Mouse (Mus musculus) macrophage (primary cell): ENCODE data around the gene Adig. TPM values are rescaled to one million over a fixed set of nuclear protein-coding genes. Genes with fewer than 3 reads are reported as not detected.

Experiments
- H3K27ac ChIP-seq: fragments of 350-480 bp; formaldehyde crosslinking; 2 replicates; pipeline ENCODE4 v1.9.0; 2021
- H3K36me3 ChIP-seq: fragments of 350-480 bp; formaldehyde crosslinking; 2 replicates; pipeline ENCODE4 v1.9.0; 2021; ENCODE audit errors: inconsistent target
- H3K4me3 ChIP-seq: fragments of 350-480 bp; formaldehyde crosslinking; 2 replicates; pipeline ENCODE4 v1.9.0; 2021; ENCODE audit errors: inconsistent target
- H3K79me2 ChIP-seq: fragments of 350-480 bp; formaldehyde crosslinking; 2 replicates; pipeline ENCODE4 v1.9.0; 2021; ENCODE audit errors: inconsistent target
- WGBS: methylation state at CpG from one replicate; pipeline ENCODE4 v1.1.7; 2026; ENCODE audit warnings: inconsistent platforms; ENCODE audit not compliant: missing documents; 5-methylcytosine and 5-hydroxymethylcytosine counted together
- polyA plus RNA-seq: library from polyadenylated mRNA; stranded (reverse); fragments of 250-400 nt; gene quantifications from 3 replicates; pipeline ENCODE4 v1.2.4, GENCODE M21; 2018; ENCODE audit warnings: inconsistent platforms
- total RNA-seq, 78 experiments: library from RNA; depleted of rRNA; stranded (reverse); fragments of 250-400 nt; gene quantifications; 1 replicate in 9 of 78; 2 replicates in 24 of 78; 3 replicates in 43 of 78; 4 replicates in 2 of 78; pipeline ENCODE4 v1.2.4; 2018; ENCODE audit warnings: inconsistent platforms in 56 of 78

The Adig gene
- 1 to 10 TPM in 2 of 26 experiments, not detected in 24; 2.8 to 3.2 TPM for total RNA-seq (2018; cell fraction: chromatin; rRNA removed)
- not detected for total RNA-seq (2018; cell fraction: cytosol; rRNA removed)
- 1 to 10 TPM in 1 of 26 experiments, not detected in 25; 2.5 TPM for total RNA-seq (2018; cell fraction: nucleus; rRNA removed)
- polyA plus RNA-seq = not detected in 3 replicates

DNA sequence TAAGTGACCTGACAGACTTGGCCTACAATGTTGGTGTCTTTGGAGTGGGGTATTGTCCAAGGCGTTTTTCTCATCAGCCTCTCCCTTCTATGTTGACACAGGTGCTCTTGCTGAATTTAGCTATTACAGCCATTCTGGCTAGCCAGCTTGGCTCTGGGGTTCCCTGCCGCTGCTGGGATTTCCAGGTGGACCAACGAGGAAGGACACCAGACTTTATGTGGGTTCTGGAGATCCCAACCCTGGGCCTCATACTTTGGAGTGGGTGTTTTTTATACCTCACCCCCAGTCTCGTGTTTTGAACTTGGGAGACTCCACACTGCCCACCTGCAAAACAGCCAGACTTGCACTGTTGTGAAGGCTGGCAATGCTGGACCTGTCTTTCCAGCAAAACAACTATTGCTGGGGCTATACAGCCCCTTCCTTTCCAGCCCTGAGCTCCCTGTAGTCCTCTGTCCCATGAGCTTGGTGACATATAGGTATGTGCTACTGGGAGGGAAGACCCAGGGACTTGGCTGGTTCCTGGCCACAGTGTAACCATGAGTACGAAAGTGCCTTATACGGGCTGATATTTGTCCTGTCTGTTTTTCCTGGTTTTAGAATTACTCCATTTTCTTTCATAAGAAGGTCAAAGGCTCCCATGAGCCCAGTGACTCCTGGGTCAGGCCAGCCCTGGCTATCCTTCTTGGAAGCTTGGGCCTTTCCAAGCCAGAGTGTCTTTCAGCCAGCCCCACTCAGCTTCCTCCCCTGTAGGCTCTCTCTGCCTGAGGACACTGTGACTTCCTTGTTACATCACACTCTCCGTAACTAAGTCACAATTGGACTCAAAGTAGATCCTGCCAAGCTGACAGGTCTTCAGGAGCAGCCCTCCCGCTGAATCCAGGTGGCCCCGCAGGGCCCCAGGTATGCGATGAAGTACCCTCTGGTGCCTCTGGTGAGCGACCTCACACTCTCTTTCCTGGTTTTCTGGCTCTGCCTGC is at the start of gene Adig:
TSS of gene Adig (plus strand) at position 777 of the 977 bp plus-strand sequence.
- H3K27ac ChIP-seq = no peak within 1 kb of the TSS
- no peaks in the 10 kb centered on the region for H3K79me2 ChIP-seq
- peaks cover 16% of the 10 kb centered on the region for H3K36me3 ChIP-seq
- H3K4me3 ChIP-seq = no peak within 1 kb of the TSS
- WGBS = 80% methylated on average over 11 of the region's 11 CpGs

GRCm38 (mm10) chr2:158456451-158456850 is 46.0 kb upstream of the Adig start:
- 96% methylated on average over 4 of the region's 4 CpGs for WGBS

DNA sequence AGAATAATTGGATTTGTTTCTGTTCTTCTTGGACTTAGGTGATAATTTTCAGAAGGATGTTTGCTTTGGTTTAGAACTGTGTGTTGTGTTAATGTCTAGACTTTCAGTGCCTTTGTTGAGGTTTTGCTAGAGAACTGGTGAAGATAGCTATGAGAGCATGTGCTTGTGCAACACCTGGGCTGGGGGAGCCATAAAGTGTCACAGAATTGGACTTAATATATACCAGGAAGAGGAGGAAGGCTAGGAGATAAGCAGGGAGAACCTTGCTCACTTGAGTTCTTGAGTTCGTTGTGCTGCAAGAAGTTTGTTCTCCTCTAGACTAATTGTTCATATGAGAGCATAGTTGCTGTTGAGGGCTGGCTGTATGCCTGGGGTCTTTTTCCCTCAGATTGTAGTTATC is 44.8 kb upstream of the Adig start:
- H3K4me3 ChIP-seq = no peak overlapping the region
- no peaks in the 10 kb centered on the region for H3K79me2 ChIP-seq
- H3K27ac ChIP-seq = no peak overlapping the region
- WGBS = 100% methylated on average over 1 of the region's 1 CpGs
- H3K36me3 ChIP-seq = peaks cover 65% of the 10 kb centered on the region

More at GRCm38 (mm10) chr2:158456451-158456850, 46.0 kb upstream of the Adig start:
- Histone ChIP-seq H3K4me3 (no peak overlapping the region), H3K36me3 (peaks cover 63% of the 10 kb centered on the region), H3K27ac (no peak overlapping the region), H3K79me2 (no peaks in the 10 kb centered on the region)

- 6% methylated on average over 1 of the region's 1 CpGs for WGBS
- H3K36me3 ChIP-seq = peaks cover 72% of the 10 kb centered on the region
- H3K4me3 ChIP-seq = no peak overlapping the region
- no peak overlapping the region for H3K27ac ChIP-seq
- H3K79me2 ChIP-seq = no peaks in the 10 kb centered on the region
Observed at GRCm38 (mm10) chr2:158462450-158462849, 40.0 kb upstream of the Adig start.

- WGBS = 81% methylated on average over 1 of the region's 1 CpGs
- Histone ChIP-seq H3K79me2 (no peaks in the 10 kb centered on the region), H3K27ac (no peak overlapping the region), H3K36me3 (peaks cover 41% of the 10 kb centered on the region), H3K4me3 (no peak overlapping the region)
Observed at GRCm38 (mm10) chr2:158474159-158474558, 28.3 kb upstream of the Adig start.

- H3K4me3 ChIP-seq = no peak overlapping the region
- no peaks in the 10 kb centered on the region for H3K79me2 ChIP-seq
- no peak overlapping the region for H3K27ac ChIP-seq
- WGBS = 55% methylated on average over 3 of the region's 3 CpGs
- peaks cover 57% of the 10 kb centered on the region for H3K36me3 ChIP-seq
Observed at GRCm38 (mm10) chr2:158477640-158478039, 24.8 kb upstream of the Adig start.

GRCm38 (mm10) chr2:158498457-158498856 is 4.0 kb upstream of the Adig start:
- Histone ChIP-seq H3K79me2 (no peaks in the 10 kb centered on the region), H3K36me3 (peaks cover 40% of the 10 kb centered on the region), H3K27ac (no peak overlapping the region), H3K4me3 (no peak overlapping the region)
- 95% methylated on average over 5 of the region's 5 CpGs for WGBS

GRCm38 (mm10) chr2:158503226-158503625 is 814 bp downstream of the Adig start:
- Histone ChIP-seq H3K27ac (no peak overlapping the region), H3K79me2 (no peaks in the 10 kb centered on the region), H3K36me3 (peaks cover 14% of the 10 kb centered on the region), H3K4me3 (no peak overlapping the region)
- WGBS = 89% methylated on average over 7 of the region's 7 CpGs

- peaks cover 10% of the 10 kb centered on the region for H3K36me3 ChIP-seq
- 85% methylated on average over 4 of the region's 4 CpGs for WGBS
Observed at GRCm38 (mm10) chr2:158503671-158504070, 1.3 kb downstream of the Adig start.

GRCm38 (mm10) chr2:158506475-158506874 is 4.1 kb downstream of the Adig start:
- Histone ChIP-seq H3K79me2 (no peaks in the 10 kb centered on the region), H3K36me3 (no peaks in the 10 kb centered on the region), H3K27ac (no peak overlapping the region), H3K4me3 (no peak overlapping the region)
- WGBS = 77% methylated on average over 5 of the region's 5 CpGs

More at GRCm38 (mm10) chr2:158503671-158504070, 1.3 kb downstream of the Adig start:
- H3K79me2 ChIP-seq = no peaks in the 10 kb centered on the region
- H3K27ac ChIP-seq = no peak overlapping the region
- no peak overlapping the region for H3K4me3 ChIP-seq

GRCm38 (mm10) chr2:158507046-158507445 is 4.6 kb downstream of the Adig start:
- Histone ChIP-seq H3K79me2 (no peaks in the 10 kb centered on the region), H3K27ac (no peak overlapping the region), H3K4me3 (no peak overlapping the region), H3K36me3 (no peaks in the 10 kb centered on the region)
- WGBS = 93% methylated on average over 10 of the region's 10 CpGs

- no peaks in the 10 kb centered on the region for H3K79me2 ChIP-seq
- no peaks in the 10 kb centered on the region for H3K36me3 ChIP-seq
- 68% methylated on average over 6 of the region's 6 CpGs for WGBS
- H3K27ac ChIP-seq = no peak overlapping the region
- no peak overlapping the region for H3K4me3 ChIP-seq
Observed at GRCm38 (mm10) chr2:158510665-158511064, 8.3 kb downstream of the Adig start.

GRCm38 (mm10) chr2:158512528-158512927 is 10.1 kb downstream of the Adig start, which contains the start of gene Arhgap40:
Gene Arhgap40 (plus strand): TSS chr2:158512796.
- H3K36me3 ChIP-seq = no peaks in the 10 kb centered on the region
- H3K4me3 ChIP-seq = no peak within 1 kb of the TSS
- H3K27ac ChIP-seq = no peak within 1 kb of the TSS
- WGBS = 90% methylated on average over 10 of the region's 10 CpGs
- H3K79me2 ChIP-seq = no peaks in the 10 kb centered on the region

DNA sequence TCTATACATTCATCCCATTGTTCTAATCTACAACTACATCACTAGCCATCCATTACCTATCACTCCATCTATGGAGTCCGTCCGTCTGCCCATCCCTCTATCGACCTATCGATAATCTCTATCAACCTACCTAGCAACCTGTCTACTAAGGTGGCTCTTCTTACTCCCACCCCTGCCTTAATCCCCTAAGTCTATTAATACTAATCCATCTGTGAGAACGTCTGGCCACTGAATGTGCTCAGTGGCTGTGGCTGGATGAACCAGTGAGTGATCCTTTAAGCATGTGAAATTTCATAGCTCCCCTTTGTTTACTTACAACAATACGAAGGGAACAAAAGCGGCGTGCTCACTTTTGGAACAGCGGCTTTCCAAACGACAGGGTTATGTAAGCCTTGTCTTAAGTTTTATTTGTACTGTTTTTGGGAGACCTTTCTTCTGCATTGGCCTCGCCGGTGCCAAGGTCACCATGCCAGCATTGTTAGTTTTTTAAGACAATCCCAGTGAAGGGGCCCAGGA is 11.5 kb downstream of the Adig start:
- 93% methylated on average over 12 of the region's 12 CpGs for WGBS
- H3K27ac ChIP-seq = no peak overlapping the region

DNA sequence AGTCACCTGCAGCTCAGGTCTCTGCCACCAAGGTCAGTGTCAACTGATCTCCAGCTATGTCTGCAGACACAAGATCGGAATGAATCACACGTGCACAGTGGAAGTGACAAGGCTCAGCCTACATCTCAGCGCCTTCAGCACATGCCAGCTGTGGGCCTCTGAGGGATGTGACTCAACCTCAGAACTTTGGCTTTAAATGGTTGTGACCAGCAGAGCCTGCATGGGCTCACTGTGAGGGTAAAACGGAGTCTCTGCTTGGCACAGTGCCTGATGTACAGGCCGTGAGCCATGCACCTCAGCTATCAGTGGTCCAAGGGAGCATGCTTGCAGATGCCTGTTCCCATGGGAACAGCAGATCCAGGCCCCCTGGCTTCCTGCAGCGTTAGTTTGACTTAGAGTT is 16.2 kb downstream of the Adig start:
- WGBS = 80% methylated on average over 6 of the region's 6 CpGs
- no peak overlapping the region for H3K4me3 ChIP-seq
- H3K27ac ChIP-seq = no peak overlapping the region
- no peaks in the 10 kb centered on the region for H3K79me2 ChIP-seq
- H3K36me3 ChIP-seq = no peaks in the 10 kb centered on the region

More for the DNA sequence above, 11.5 kb downstream of the Adig start:
- no peaks in the 10 kb centered on the region for H3K36me3 ChIP-seq
- H3K79me2 ChIP-seq = no peaks in the 10 kb centered on the region
- no peak overlapping the region for H3K4me3 ChIP-seq
